Mouse (Mus musculus) midbrain, embryonic 13.5 days (tissue): ENCODE results near the gene Sptb. TPM values are rescaled to one million over a fixed set of nuclear protein-coding genes. Genes with fewer than 3 reads are reported as not detected.

Experiments
- ATAC-seq: fragments of 200-750 bp; cut with Nextera tagmentation; 2 replicates; pipeline ENCODE4 v1.8.0; 2017; ENCODE audit warnings: mild to moderate bottlenecking, moderate TSS enrichment, moderate library complexity
- H3K27ac ChIP-seq: fragments of 300-500 bp; sonication (generic); 2 replicates; pipeline ENCODE4 v1.5.1; 2015; ENCODE audit warnings: inconsistent platforms, mild to moderate bottlenecking, moderate library complexity
- H3K27me3 ChIP-seq: fragments of 300-500 bp; sonication (generic); 2 replicates; pipeline ENCODE4 v1.6.1; 2015; ENCODE audit warnings: mild to moderate bottlenecking, inconsistent platforms
- H3K36me3 ChIP-seq: fragments of 300-500 bp; sonication (generic); 2 replicates; pipeline ENCODE4 v1.6.1; 2015; ENCODE audit warnings: mild to moderate bottlenecking, inconsistent platforms
- H3K4me1 ChIP-seq: fragments of 300-500 bp; sonication (generic); replicated peaks from 2 replicates; pipeline ENCODE4 v1.6.1; 2015; ENCODE audit warnings: inconsistent platforms
- H3K4me2 ChIP-seq: fragments of 300-500 bp; sonication (generic); replicated peaks from 2 replicates; pipeline ENCODE4 v1.6.1; 2015; ENCODE audit warnings: moderate library complexity, mild to moderate bottlenecking, inconsistent platforms
- H3K4me3 ChIP-seq: fragments of 300-500 bp; sonication (generic); replicated peaks from 2 replicates; pipeline ENCODE4 v1.5.1; 2015; ENCODE audit warnings: mild to moderate bottlenecking, inconsistent platforms
- H3K9ac ChIP-seq: fragments of 300-500 bp; sonication (generic); replicated peaks from 2 replicates; pipeline ENCODE4 v1.6.1; 2015; ENCODE audit warnings: mild to moderate bottlenecking, inconsistent platforms
- H3K9me3 ChIP-seq: fragments of 300-500 bp; sonication (generic); 2 replicates; pipeline ENCODE4 v1.6.1; 2016; ENCODE audit warnings: mild to moderate bottlenecking, inconsistent platforms
- WGBS: fragments of 180-500 bp; shearing (Covaris S2); methylation state at CpG from one replicate; pipeline ENCODE4 v1.1.7; 2015; 5-methylcytosine and 5-hydroxymethylcytosine counted together
- polyA plus RNA-seq: library from polyadenylated mRNA; unstranded; fragments of >200 nt; fragmentation: Nextera tagmentation; extraction: Ambion mirVana; gene quantifications from 2 replicates; pipeline ENCODE4 v1.2.1, GENCODE M21; 2015

The Sptb gene
- polyA plus RNA-seq, 1 experiment from 2014 or later = 1.1 TPM

GRCm38 (mm10) chr12:76547409-76548081 is 162.8 kb downstream of the Sptb start:
- Histone ChIP-seq H3K27ac (no peak overlapping the region), H3K36me3 (no peaks in the 10 kb centered on the region), H3K27me3 (peaks cover 36% of the 10 kb centered on the region), H3K4me1 (peaks cover 22% of the 10 kb centered on the region), H3K9me3 (no peaks in the 10 kb centered on the region), H3K4me3 (peak overlapping the region; percentile 20), H3K4me2 (peak overlapping the region; percentile 47), H3K9ac (no peak overlapping the region)
- 18% methylated on average over 13 of the region's 13 CpGs for WGBS
- ATAC-seq = peak; percentile 35

- Histone ChIP-seq H3K27ac (no peak overlapping the region), H3K4me1 (peaks cover 22% of the 10 kb centered on the region), H3K9me3 (no peaks in the 10 kb centered on the region), H3K9ac (peak overlapping the region; percentile 48; the same call in 1 of the 2 replicates), H3K4me2 (peak overlapping the region; percentile 47), H3K4me3 (peak overlapping the region; percentile 20), H3K36me3 (no peaks in the 10 kb centered on the region), H3K27me3 (peaks cover 36% of the 10 kb centered on the region)
- WGBS = 5% methylated on average over 28 of the region's 28 CpGs
- ATAC-seq = peak; percentile 38
These were observed 163.7 kb downstream of the Sptb start for GRCm38 (mm10) chr12:76546383-76547276.

GRCm38 (mm10) chr12:76545786-76546370 is 164.5 kb downstream of the Sptb start:
- no peak overlapping the region for H3K9ac ChIP-seq
- H3K4me3 ChIP-seq = no peak overlapping the region
- H3K4me1 ChIP-seq = peaks cover 22% of the 10 kb centered on the region
- H3K9me3 ChIP-seq = no peaks in the 10 kb centered on the region
- WGBS = 59% methylated on average over 15 of the region's 15 CpGs
- H3K27ac ChIP-seq = no peak overlapping the region
- no peaks in the 10 kb centered on the region for H3K36me3 ChIP-seq
- no peak overlapping the region; the same call in 1 of the 2 replicates for H3K4me2 ChIP-seq
- ATAC-seq = no peak
- peaks cover 36% of the 10 kb centered on the region for H3K27me3 ChIP-seq

GRCm38 (mm10) chr12:76541879-76542278 is 168.5 kb downstream of the Sptb start:
- no peak for ATAC-seq
- 80% methylated on average over 6 of the region's 6 CpGs for WGBS

GRCm38 (mm10) chr12:76541475-76541874 is 168.9 kb downstream of the Sptb start:
- 37% methylated on average over 8 of the region's 8 CpGs for WGBS

More at GRCm38 (mm10) chr12:76541879-76542278, 168.5 kb downstream of the Sptb start:
- H3K27me3 ChIP-seq = peaks cover 20% of the 10 kb centered on the region
- H3K27ac ChIP-seq = no peak overlapping the region
- H3K4me3 ChIP-seq = no peak overlapping the region
- no peaks in the 10 kb centered on the region for H3K36me3 ChIP-seq
- no peak overlapping the region for H3K9ac ChIP-seq
- peaks cover 8% of the 10 kb centered on the region for H3K4me1 ChIP-seq
- H3K9me3 ChIP-seq = no peaks in the 10 kb centered on the region
- no peak overlapping the region for H3K4me2 ChIP-seq

GRCm38 (mm10) chr12:76540701-76541221 is 169.6 kb downstream of the Sptb start:
- Histone ChIP-seq H3K36me3 (no peaks in the 10 kb centered on the region), H3K4me2 (no peak overlapping the region), H3K4me1 (no peaks in the 10 kb centered on the region), H3K9ac (no peak overlapping the region), H3K27ac (no peak overlapping the region), H3K9me3 (no peaks in the 10 kb centered on the region), H3K4me3 (no peak overlapping the region), H3K27me3 (peaks cover 20% of the 10 kb centered on the region)
- ATAC-seq = no peak
- 85% methylated on average over 10 of the region's 10 CpGs for WGBS

More at GRCm38 (mm10) chr12:76541475-76541874, 168.9 kb downstream of the Sptb start:
- no peaks in the 10 kb centered on the region for H3K9me3 ChIP-seq
- peaks cover 20% of the 10 kb centered on the region for H3K27me3 ChIP-seq
- H3K36me3 ChIP-seq = no peaks in the 10 kb centered on the region
- peaks cover 4% of the 10 kb centered on the region for H3K4me1 ChIP-seq
- H3K9ac ChIP-seq = no peak overlapping the region
- H3K27ac ChIP-seq = no peak overlapping the region
- H3K4me3 ChIP-seq = no peak overlapping the region
- ATAC-seq = no peak
- H3K4me2 ChIP-seq = no peak overlapping the region

GRCm38 (mm10) chr12:76540169-76540568 is 170.2 kb downstream of the Sptb start:
- no peaks in the 10 kb centered on the region for H3K9me3 ChIP-seq
- no peak overlapping the region for H3K4me3 ChIP-seq
- H3K9ac ChIP-seq = no peak overlapping the region
- no peaks in the 10 kb centered on the region for H3K4me1 ChIP-seq
- H3K27ac ChIP-seq = no peak overlapping the region
- peaks cover 20% of the 10 kb centered on the region for H3K27me3 ChIP-seq
- ATAC-seq = no peak
- no peak overlapping the region for H3K4me2 ChIP-seq
- no peaks in the 10 kb centered on the region for H3K36me3 ChIP-seq
- WGBS = 86% methylated on average over 3 of the region's 3 CpGs

- Histone ChIP-seq H3K4me1 (peaks cover 26% of the 10 kb centered on the region), H3K4me3 (no peak overlapping the region), H3K9me3 (no peaks in the 10 kb centered on the region), H3K27ac (no peak overlapping the region), H3K4me2 (no peak overlapping the region), H3K36me3 (no peaks in the 10 kb centered on the region), H3K9ac (no peak overlapping the region), H3K27me3 (peaks cover 46% of the 10 kb centered on the region)
- no peak for ATAC-seq
- 87% methylated on average over 8 of the region's 8 CpGs for WGBS
These were observed 172.9 kb downstream of the Sptb start for GRCm38 (mm10) chr12:76537434-76537833.

GRCm38 (mm10) chr12:76536591-76537153 is 173.7 kb downstream of the Sptb start:
- H3K27me3 ChIP-seq = peaks cover 54% of the 10 kb centered on the region
- ATAC-seq = no peak
- H3K9ac ChIP-seq = no peak overlapping the region
- no peaks in the 10 kb centered on the region for H3K9me3 ChIP-seq
- peaks cover 27% of the 10 kb centered on the region for H3K4me1 ChIP-seq
- H3K36me3 ChIP-seq = no peaks in the 10 kb centered on the region
- H3K4me3 ChIP-seq = no peak overlapping the region
- no peak overlapping the region for H3K27ac ChIP-seq
- 87% methylated on average over 8 of the region's 8 CpGs for WGBS
- H3K4me2 ChIP-seq = no peak overlapping the region

GRCm38 (mm10) chr12:76535471-76535900 is 174.9 kb downstream of the Sptb start:
- H3K27ac ChIP-seq = no peak overlapping the region
- H3K4me2 ChIP-seq = no peak overlapping the region
- ATAC-seq = no peak
- H3K4me3 ChIP-seq = no peak overlapping the region
- no peak overlapping the region for H3K9ac ChIP-seq
- no peaks in the 10 kb centered on the region for H3K9me3 ChIP-seq
- WGBS = 55% methylated on average over 9 of the region's 9 CpGs
- peaks cover 66% of the 10 kb centered on the region for H3K27me3 ChIP-seq
- H3K4me1 ChIP-seq = peaks cover 27% of the 10 kb centered on the region
- no peaks in the 10 kb centered on the region for H3K36me3 ChIP-seq

GRCm38 (mm10) chr12:76534641-76535283 is 175.6 kb downstream of the Sptb start:
- Histone ChIP-seq H3K9me3 (no peaks in the 10 kb centered on the region), H3K27me3 (peaks cover 73% of the 10 kb centered on the region), H3K4me3 (peak overlapping the region; percentile 58; the same call in 1 of the 2 replicates), H3K27ac (no peak overlapping the region), H3K4me1 (peaks cover 27% of the 10 kb centered on the region), H3K36me3 (no peaks in the 10 kb centered on the region), H3K9ac (no peak overlapping the region), H3K4me2 (peak overlapping the region; percentile 93)
- WGBS = 26% methylated on average over 9 of the region's 9 CpGs
- ATAC-seq = no peak
